Mouse (Mus musculus) large intestine, adult 2 months (tissue): ENCODE results near the gene Rtl10. TPM values are rescaled to one million over a fixed set of nuclear protein-coding genes. Genes with fewer than 3 reads are reported as not detected.
A peak's percentile ranks its signal among the peaks of the same experiment; 100 is the strongest.

Experiments used
- DNase-seq: peaks from one replicate; pipeline ENCODE4 v3.0.0-alpha.2; 2012; ENCODE audit warnings: low read depth, low spot score
- WGBS: fragments of 180-500 bp; shearing (Covaris S2); methylation state at CpG from one replicate; pipeline ENCODE4 v1.1.7; 2018; 5-methylcytosine and 5-hydroxymethylcytosine counted together
- polyA plus RNA-seq: library from polyadenylated mRNA; depleted of rRNA; stranded (reverse); fragments of >200 nt; gene quantifications from 2 replicates; pipeline ENCODE4 v1.2.3, GENCODE M21; 2012

Gene Rtl10
- polyA plus RNA-seq, 1 experiment: 5.0 TPM

- WGBS: 30% methylated on average over 7 of the region's 7 CpGs
- no peak for DNase-seq
Measured at GRCm38 (mm10) chr16:18479667-18480066, 19.0 kb upstream of the Rtl10 start.

DNA sequence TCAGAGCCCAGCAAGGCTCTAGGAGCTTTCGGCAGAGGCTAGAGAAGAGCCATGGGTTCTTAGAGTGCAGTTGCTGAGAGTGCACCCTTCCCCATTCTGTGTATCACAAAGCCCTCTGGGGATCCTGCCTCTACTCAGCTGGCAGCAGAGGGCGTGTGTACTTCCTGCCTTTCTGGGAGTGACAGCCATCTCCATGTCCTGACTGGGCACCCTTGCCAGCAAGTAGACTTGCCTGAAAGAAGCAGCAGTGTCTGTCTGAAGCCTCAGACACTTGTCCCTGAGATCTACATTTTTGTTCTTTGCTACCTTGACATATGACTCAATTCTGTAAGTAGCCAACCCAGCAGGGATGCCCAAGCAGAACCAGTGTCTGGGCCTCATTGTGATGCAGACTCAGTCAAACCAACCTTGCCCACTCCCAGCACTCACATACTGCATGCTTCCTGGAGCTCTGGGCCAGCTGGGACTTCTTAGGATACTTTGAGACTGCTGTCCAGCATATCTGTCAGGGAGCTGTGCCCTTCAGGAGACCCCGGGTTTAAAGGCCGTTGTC is 17.7 kb upstream of the Rtl10 start:
- 76% methylated on average over 4 of the region's 4 CpGs for whole genome bisulfite sequencing
- DNase-seq: no peak

GRCm38 (mm10) chr16:18482431-18482830 is 16.3 kb upstream of the Rtl10 start:
- WGBS: 96% methylated on average over 3 of the region's 3 CpGs
- no peak for DNase-seq

- 86% methylated on average over 5 of the region's 5 CpGs for WGBS
- DNase-seq: no peak
Measured at GRCm38 (mm10) chr16:18483839-18484238, 14.9 kb upstream of the Rtl10 start.

DNA sequence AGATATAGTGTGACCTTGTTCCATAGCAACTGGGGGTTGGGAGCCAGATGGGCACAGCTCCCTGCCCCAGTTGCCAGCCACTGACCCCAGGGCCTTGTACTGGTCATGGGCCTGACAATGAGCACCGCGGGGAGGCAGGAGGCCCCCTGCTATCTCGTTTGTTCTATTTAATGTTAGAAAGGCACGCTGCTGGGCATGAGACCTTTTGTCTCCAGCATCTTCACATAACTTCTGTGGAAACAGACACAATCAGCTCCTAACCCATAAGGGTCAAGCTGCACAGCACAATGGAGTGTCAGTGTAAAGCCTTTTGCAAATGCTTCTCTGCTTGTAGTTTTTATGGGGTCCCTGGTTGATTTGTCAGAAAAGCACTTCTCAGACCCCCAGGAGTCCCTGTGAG is 14.3 kb upstream of the Rtl10 start:
- 65% methylated on average over 4 of the region's 4 CpGs for WGBS
- DNase-seq: no peak

GRCm38 (mm10) chr16:18484794-18485435 is 13.8 kb upstream of the Rtl10 start:
- WGBS: 29% methylated on average over 5 of the region's 5 CpGs
- no peak for DNase-seq

- WGBS: 94% methylated on average over 2 of the region's 2 CpGs
- no peak for DNase-seq
Measured at GRCm38 (mm10) chr16:18486126-18486525, 12.6 kb upstream of the Rtl10 start.

- 96% methylated on average over 3 of the region's 3 CpGs for WGBS
- DNase-seq: no peak
Measured at GRCm38 (mm10) chr16:18490281-18490680, 8.4 kb upstream of the Rtl10 start.

DNA sequence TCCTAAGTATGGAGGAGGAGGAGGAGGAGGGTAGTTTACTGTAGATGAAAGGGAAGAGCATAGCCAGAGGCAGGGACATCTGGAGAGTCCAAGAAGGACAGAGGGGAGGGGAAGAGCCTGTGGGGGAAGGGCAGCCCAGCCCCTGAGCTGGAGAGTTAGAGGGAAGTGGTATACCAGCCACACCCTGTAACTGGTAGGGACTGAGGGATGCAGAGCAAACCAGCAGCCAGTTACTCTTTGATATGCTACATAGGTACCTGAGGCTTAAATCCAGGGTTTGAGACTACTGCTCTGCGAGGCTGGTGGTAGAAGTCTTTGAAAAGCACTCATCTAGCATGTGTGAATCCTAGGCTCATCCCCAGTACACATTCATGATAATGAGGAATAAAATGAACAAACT is 7.8 kb upstream of the Rtl10 start:
- WGBS: 50% methylated on average over 1 of the region's 1 CpGs
- no peak for DNase-seq

DNA sequence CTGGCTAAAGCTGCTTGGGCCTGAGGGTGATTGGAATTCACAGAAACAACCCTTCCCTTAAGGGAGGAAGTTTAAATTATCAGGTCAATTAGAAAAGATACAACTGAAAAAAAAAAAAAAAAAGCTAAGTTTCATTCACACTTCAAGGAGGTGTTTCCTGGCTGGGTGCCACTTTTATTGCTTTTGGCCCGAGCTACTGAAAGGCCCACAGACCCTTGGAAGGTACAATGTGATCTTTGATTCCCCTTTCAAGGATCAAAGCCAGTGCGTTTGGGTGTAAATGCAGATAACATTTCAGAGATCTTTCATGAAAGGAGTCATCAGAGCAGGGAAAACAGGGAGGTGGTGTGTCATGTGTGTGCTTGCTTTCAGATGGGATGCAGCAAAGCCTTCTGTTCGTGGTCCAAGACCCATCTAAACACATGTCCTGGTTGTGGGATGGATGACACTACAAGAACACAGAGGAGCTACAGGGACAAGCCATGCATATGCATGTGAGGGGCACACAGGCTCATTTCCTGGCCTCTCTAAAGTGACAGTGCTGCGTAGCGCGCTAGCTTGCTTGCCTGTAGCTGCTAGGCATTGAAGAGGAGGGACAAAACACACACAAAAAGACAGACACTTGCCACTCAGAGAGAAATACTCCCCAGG is 711 bp upstream of the Rtl10 start:
- 2% methylated on average over 6 of the region's 6 CpGs for WGBS
- peak; percentile 24 for DNase-seq

GRCm38 (mm10) chr16:18498996-18499395 is 295 bp downstream of the Rtl10 start:
- WGBS: under 1% methylated on average over 24 of the region's 24 CpGs
- no peak for DNase-seq

DNA sequence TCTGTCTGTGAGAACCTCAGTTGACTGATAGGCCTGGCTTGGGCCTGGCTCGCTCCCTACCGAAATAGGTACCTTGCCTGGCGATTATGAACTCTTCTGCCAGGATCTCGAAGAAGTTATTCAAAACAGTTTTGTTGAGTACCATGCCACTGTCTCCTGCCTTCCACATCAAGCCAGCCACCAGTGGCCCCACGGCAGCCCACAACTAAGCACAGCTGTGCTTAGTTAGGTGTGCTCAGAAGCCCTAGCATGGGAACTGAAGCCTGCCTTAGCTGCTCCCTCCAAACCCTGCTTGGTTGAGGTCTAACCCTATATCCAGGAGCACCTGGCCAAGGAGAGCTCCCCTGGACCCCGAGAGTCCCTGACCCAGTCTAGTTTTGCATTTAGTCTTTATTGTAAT is 2.8 kb downstream of the Rtl10 start:
- no peak for DNase-seq
- 96% methylated on average over 6 of the region's 6 CpGs for WGBS

GRCm38 (mm10) chr16:18503566-18504342 is 5.1 kb downstream of the Rtl10 start:
- no peak for DNase-seq
- 88% methylated on average over 14 of the region's 14 CpGs for WGBS

- DNase-seq: no peak
- WGBS: 91% methylated on average over 3 of the region's 3 CpGs
Measured at GRCm38 (mm10) chr16:18506524-18507199, 8.0 kb downstream of the Rtl10 start.

DNA sequence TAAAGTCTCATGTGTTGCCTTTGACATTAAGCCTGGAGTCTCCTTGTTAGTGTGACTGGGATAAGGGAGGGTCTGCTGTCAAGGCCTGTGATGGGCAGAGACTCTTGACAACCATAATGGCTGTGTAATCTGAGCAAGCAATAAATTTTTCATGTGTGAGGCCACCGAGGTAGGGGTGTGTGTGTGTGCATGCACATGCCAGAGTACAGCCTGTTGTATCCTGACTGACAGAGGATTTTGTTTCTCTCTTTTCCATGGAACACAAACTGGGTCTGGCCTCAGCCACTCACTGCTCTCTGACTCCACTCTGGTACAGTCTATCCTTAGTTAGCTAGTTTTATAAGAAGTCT is 8.5 kb downstream of the Rtl10 start:
- DNase-seq: no peak
- WGBS: 17% methylated on average over 1 of the region's 1 CpGs

DNA sequence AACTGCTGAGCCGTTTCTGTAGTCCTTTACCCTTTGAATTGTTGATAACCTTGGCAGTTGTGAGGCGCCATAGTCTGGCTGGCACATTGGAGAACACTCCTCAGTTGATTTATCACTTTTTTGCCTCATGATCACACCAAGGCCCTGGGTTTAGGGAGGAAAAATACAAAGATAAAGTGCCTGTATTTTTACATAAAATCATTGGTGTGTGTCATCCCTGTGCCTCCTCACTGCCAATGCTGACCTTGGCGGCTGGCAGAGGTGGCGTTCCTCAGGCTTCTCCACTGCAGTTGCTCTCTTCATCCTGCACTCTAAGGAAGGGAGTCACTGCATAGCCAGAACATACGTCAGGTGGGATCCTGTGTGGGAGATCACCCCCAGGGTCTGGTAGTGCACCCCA is 13.0 kb downstream of the Rtl10 start:
- no peak for DNase-seq
- WGBS: 85% methylated on average over 5 of the region's 5 CpGs

DNA sequence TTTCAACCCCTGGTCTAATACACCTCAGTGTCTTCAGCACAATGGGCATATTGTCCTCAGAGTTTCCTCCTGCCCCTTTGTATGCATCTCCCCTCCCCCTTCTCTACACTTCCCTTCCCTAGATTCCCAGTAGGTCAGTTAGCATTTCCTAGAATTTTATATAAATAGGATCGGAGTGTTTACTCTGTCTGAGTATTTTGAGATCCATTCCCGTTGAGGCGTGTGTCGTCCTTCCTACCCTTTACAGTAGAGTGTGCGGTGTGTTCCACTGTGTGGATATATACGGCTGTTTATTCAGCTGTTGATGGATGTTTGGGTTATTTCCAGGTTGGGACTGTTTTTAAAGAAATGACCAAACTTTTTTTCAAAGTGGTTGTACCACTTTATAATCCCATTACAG is 14.8 kb downstream of the Rtl10 start:
- DNase-seq: no peak
- 16% methylated on average over 6 of the region's 6 CpGs for WGBS

- no peak for DNase-seq
Measured at GRCm38 (mm10) chr16:18518091-18518490, 19.4 kb downstream of the Rtl10 start.

- WGBS: 84% methylated on average over 8 of the region's 8 CpGs
- DNase-seq: no peak
Measured at GRCm38 (mm10) chr16:18523563-18524245, 25.0 kb downstream of the Rtl10 start.

GRCm38 (mm10) chr16:18528656-18529055 is 30.0 kb downstream of the Rtl10 start:
- WGBS: 81% methylated on average over 5 of the region's 5 CpGs
- no peak for DNase-seq
